Mouse (Mus musculus) cerebellum, adult 8-10 months (tissue): ENCODE measurements at regions not wholly inside any gene's neighbourhood (a gene's known extent, or its start where the extent isn't known, plus 50 kb on each side); places are given as distances from the start of the nearest gene placed in this dataset.

Experiments used
- DNase-seq: peaks from one replicate; pipeline ENCODE4 v3.0.0; 2022

DNA sequence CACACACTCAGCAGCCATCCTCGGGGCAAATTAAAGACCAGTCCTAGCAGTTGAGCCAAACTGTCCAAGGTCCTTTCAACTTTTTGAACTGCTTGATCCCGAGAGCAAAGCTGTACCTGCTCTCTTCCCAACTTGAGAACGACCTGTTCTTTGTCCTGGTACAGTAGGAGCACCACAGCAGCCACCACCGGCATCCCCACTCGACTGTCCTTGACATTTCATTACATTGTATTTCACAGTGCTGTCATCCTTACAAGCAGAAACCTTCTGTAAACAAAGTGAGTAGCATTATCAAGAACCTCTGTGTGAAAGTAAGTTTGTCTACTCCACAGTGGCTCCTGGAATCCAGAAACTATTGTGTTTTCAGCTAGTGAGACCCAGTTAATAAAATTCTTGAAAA, 240.2 kb upstream of the Zfp462 start:
- DNase-seq: no peak

GRCm38 (mm10) chr4:54709751-54710150, 235.1 kb upstream of the Zfp462 start:
- no peak for DNase-seq

GRCm38 (mm10) chr4:54712929-54713328, 231.9 kb upstream of the Zfp462 start:
- no peak for DNase-seq

DNA sequence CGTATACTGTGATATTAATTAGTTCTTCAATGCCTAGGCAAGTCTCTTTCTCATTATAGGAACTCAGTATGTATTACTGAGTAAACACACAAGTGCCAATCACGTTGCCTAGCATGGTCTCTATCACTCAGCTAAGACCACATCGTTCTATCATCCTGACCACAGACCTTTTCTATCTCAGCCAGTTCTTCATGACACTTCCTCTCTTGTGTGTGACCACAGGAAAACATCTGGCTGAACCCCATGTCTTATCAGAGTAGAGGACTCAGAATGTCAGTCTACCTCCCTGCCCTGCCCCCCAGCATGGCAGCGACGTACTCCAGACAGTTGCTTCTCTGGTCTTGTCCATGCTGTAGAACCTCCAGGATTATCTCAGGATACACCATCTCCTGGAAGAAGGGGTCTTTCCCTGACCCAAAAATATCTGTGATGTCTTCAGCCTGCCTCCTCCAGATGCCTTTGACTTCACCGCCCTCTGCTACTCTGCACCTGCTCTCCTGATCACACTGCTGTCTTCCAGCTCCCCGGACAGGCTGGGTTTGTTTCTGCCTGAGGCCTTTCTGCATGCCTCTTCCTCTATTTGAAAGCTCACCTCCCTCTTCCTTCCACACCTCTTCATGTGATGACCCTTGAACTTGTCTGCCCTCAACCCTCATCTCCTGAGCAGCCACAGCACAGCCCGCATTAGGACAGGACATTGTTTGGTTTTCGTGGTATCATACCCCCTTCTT, 230.1 kb upstream of the Zfp462 start:
- no peak for DNase-seq

DNA sequence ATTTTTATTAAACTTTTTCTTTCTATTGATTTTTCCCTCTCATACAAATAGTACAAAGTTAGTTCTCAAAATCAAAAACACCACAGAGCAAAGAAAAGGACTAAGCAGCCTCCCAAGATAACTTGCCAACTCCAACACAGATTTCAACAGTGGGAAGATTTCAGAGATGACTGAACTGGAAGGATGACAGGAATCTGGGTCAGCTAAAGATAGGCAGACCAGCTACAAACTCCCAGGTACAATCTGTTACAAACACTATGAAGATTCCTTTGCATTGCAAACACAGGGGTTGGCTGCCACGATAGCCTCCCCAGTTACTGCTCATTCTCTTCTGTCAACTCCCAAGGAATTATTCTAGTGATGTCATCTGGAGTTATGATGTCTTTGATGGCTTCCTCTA, 226.8 kb upstream of the Zfp462 start:
- DNase-seq: no peak

DNA sequence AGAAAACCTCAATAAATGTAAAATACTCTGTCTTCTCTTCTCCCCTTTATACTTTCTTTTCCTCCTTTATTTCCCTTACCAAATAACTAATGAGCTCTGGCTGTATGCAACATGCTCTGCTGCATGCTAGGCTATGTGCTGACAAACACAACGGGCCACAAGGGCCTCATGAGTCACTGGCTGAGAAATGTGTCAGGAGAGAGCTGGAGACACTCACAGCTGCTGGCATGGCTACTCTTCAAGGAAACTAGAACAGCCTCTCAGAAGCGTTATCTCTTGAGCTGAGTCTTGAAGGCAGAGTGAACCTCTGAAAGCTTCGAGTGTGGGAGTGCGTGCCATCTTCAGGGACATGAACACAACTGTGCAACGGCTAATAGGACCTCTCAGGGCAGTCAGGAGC, 205.8 kb upstream of the Zfp462 start:
- DNase-seq: no peak

DNA sequence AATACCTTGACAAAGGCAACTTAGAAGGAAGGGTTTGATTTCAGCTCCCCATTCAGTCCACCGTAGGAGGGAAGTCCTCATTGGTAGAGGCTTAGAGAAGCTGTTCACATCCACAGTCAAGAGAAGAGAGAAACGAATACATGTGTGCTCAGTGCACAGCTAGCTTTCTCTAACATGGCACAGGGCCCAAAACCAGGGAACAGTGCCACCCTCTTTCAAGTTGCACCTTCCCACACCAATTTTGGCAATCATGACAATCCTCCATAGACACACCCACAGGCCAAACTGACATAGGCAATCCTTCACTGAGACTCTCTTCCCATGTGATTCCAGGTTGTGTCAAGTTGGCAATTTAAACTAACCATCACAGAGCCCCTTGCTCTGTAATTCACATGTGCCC, 193.4 kb upstream of the Zfp462 start:
- DNase-seq: no peak

- no peak for DNase-seq
Observed at GRCm38 (mm10) chr4:54756441-54756840, 188.4 kb upstream of the Zfp462 start.

DNA sequence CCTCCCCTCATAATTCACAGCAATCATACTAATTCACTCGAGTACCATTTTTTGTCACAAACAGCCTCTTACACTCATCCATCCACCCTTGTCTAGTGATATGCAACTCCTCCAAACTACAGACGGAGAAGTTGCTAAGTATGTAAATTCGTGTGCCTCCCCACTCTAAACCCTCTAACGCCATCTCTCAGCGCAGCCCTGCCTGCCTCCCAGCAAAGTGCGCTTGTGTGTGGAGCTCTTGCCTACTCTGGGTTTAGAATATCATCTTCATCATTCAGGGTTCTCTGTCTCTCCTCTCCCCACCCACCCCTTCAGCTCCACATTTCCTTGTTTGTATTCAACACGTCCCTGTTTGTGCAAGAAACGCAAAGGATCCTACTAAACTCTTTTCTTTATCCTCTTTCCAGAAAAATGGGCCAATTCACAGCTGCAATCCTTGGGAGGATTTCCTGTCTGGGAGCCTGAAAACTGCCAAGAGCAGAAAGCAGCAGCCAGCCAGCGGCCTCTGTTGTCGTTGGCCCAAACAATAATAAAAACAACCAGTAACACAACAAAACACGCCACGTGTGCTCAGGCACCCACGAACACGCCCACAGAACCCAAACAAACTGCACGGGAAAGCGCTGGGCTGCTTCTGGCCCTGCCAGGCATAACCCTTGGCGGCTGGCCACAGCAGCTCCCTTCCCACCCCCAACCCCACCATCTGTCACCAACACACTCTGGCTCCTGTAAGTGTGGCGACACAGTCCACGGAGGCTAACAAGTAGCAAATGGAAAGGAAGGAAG, 186.9 kb upstream of the Zfp462 start:
- peak; percentile 66 for DNase-seq

GRCm38 (mm10) chr4:54758501-54758829, 186.4 kb upstream of the Zfp462 start:
- no peak for DNase-seq

- peak; percentile 15 for DNase-seq
Observed at GRCm38 (mm10) chr4:54761257-54761656, 183.6 kb upstream of the Zfp462 start.

- no peak for DNase-seq
Observed at GRCm38 (mm10) chr4:54765045-54765444, 179.8 kb upstream of the Zfp462 start.

- DNase-seq: no peak
Observed at GRCm38 (mm10) chr4:54767506-54768200, 177.2 kb upstream of the Zfp462 start.

DNA sequence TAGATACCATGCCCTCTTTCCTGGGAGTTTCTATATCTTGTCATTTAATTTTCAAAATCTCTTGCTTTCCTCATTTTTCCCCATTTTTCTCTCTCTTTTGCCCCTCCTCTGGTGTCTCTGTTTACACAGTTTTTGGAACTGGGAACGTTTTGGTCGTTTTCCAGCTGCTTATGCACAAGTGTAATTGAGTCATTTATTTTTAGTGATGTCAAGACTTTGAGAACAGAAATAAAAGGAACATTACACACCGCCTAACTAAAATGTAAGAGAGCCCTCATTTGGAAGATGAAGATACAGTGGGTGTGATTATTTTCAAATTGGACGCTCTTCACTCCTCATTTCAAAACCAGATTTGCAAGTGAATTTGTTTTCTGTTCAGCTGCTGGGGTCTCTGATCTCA, 176.0 kb upstream of the Zfp462 start:
- DNase-seq: no peak

DNA sequence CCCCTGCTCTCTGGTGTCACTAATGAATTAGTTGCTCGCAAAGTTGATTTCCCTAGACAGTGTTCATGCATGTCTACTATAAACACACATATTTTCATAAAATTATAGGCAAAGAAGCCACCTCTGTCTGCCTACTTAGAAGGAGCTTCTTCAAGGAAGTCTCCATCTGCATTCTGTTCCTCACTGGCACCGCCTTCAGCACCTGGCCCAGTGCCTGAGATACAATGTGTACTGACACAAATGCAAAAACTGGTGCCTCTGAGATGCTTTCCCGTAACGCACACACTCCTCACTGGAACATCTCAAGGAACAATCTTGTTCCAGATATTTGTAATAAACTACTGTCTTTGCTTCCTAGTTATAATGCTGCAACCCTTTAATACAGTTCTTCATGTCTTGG, 170.8 kb upstream of the Zfp462 start:
- no peak for DNase-seq

DNA sequence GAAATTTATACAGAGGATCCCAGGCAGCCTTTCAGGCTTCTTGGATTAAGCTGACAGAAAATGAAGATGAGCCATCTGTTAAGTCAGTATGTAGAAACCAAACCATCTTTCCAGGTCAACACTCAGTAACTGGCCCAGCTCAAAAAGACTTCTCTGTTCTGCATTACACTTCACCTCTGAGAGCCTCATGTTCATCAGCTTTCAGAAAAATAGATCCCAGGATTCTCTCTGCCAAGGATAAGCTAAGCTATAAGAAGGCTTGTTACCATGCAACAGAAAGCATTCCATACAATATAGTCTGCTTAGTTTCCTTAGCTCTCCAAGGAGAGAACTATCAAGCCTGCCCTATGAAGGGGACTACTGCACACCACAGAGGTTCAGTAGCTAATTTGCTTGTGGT, 170.1 kb upstream of the Zfp462 start:
- no peak for DNase-seq

- DNase-seq: no peak
Observed at GRCm38 (mm10) chr4:54780511-54780910, 164.3 kb upstream of the Zfp462 start.

DNA sequence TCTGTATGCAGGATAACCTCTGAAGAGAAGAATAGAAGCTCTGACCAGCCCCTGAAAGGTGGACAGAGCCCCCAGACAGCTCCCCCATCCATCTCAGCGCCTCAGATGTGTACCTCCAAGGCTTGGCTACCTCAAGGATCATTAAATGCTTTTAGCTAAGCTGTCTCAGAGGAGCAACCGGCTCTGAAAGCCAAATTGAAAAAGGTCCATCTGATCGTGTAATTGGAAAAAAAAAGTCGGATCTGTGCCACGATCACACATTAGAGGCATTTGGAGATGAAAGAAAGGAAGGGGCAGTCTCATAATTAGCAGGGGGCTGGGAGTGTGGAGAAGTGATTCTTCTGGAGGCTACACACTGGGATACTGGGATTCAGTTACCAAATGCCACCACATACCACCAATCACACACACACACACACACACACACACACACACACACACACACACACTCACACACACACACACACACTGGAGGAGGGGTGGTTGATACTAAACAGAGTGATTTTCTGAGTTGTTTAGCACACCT, 153.6 kb upstream of the Zfp462 start:
- no peak for DNase-seq

- no peak for DNase-seq
Observed at GRCm38 (mm10) chr4:54793857-54794256, 151.0 kb upstream of the Zfp462 start.

- no peak for DNase-seq
Observed at GRCm38 (mm10) chr4:54795246-54795645, 149.6 kb upstream of the Zfp462 start.

GRCm38 (mm10) chr4:54798523-54798922, 146.3 kb upstream of the Zfp462 start:
- DNase-seq: no peak

DNA sequence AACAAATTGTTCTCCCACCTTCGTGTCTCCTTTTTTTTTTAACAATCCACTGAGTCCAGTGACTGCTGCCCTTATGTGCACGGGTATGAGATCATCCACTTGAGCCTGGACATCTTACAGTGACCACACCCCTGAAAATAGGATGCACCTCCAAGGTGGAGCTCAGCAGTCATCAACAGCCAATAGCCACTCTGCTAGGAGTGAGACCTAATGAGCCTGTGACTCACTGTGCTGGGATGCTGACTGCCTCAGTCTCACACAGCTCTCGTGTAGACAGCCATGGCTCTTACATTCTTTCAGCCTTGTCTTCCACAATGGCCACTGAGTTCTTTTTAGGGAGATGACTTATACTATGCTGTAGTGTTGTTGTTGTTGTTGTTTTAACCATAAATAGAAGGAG, 133.7 kb upstream of the Zfp462 start:
- no peak for DNase-seq

GRCm38 (mm10) chr4:54812740-54813634, 131.9 kb upstream of the Zfp462 start:
- no peak for DNase-seq
